Mouse (Mus musculus): ENCODE results near the gene Snrnp40.

Snrnp40 gene

GRCm38 (mm10) chr4:130377500-130377899, 17.6 kb downstream of the Snrnp40 start:
- no peak for ATAC-seq (ENCODE audit: insufficient number of reproducible peaks, low FRiP score, low TSS enrichment)

GRCm38 (mm10) chr4:130379181-130379580, 19.2 kb downstream of the Snrnp40 start:
- no peak for ATAC-seq (ENCODE audit: insufficient number of reproducible peaks, low FRiP score, low TSS enrichment)

- ATAC-seq (ENCODE audit: insufficient number of reproducible peaks, low FRiP score, low TSS enrichment), result no peak
These were observed 20.5 kb downstream of the Snrnp40 start for GRCm38 (mm10) chr4:130380418-130380817.

GRCm38 (mm10) chr4:130387256-130387655, 27.3 kb downstream of the Snrnp40 start:
- ATAC-seq (ENCODE audit: insufficient number of reproducible peaks, low FRiP score, low TSS enrichment), result peak; percentile 70; the same call in 1 of the 2 replicates

GRCm38 (mm10) chr4:130389496-130389895, 29.6 kb downstream of the Snrnp40 start:
- no peak for ATAC-seq (ENCODE audit: insufficient number of reproducible peaks, low FRiP score, low TSS enrichment)

GRCm38 (mm10) chr4:130389927-130390326, 30.0 kb downstream of the Snrnp40 start:
- ATAC-seq (ENCODE audit: insufficient number of reproducible peaks, low FRiP score, low TSS enrichment), result no peak

- no peak for ATAC-seq (ENCODE audit: insufficient number of reproducible peaks, low FRiP score, low TSS enrichment)
These were observed 31.3 kb downstream of the Snrnp40 start for GRCm38 (mm10) chr4:130391265-130391664.

All from cerebellum, adult (tissue).